Mouse (Mus musculus): ENCODE measurements around the gene Ganab.
A peak's percentile ranks its signal among the peaks of the same experiment; 100 is the strongest.
"Not testable (repeated sequence)": the region's sequence is repeated elsewhere in the genome, so short reads cannot be mapped to it uniquely, and the experiment has no call there.

Ganab gene

GRCm38 (mm10) chr19:8888511-8889385, 9.1 kb upstream of the Ganab start, which contains the start of the genes 1810009A15Rik and Gm49416:
TSS of gene 1810009A15Rik (plus strand) at chr19:8888853.
TSS of gene Gm49416 (plus strand) at chr19:8888926.
- DNase-seq (ENCODE audit: low read depth, low spot score): peak; percentile 94

DNA sequence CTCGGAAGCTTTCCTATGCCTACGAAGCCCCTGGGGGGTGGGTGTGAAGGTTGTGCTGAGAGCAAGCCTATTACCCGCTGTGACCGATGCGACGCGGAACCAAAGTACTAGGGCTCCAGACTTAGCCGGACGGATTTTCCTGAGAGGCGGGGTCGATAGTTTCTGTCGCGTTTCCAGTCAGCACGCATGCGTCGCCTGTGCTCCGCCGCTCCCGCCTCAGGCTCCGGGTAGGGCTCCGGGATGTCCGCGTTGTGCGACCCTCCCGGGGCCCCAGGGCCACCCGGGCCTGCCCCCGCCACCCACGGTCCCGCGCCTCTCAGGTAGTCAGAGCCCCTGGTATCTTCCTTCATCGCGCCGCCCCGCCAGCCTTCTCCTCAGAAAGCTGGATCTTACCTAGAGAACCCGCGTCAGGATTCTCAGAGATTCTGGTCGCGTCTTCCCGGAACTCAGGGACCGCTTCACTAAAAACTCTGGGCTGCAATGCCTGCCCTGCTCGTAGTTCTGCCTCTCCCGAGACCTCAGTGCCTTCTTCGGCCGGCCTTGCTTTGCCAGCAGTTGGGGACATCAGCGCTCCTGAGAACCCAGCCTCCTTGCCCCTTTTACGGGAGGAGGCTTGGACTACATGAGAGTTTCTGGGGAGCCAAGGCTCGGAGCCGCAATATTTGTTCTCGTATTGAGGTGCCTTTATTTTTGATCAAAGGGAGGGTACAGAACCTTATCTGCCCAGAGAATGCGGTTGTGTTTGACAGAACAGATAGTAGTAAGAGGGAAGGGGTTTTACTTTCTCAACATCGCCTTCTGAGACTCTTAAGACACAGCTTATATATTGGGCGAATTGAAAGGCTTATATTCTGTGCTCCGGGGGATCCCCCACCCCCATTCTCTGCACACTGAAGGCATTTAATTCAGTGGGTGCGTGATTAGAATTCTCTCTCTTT, 4.8 kb upstream of the Ganab start, which contains the start of gene Ints5:
Gene Ints5 (plus strand): TSS at position 177 of the 938 bp plus-strand sequence.
- peak; percentile 70 for DNase-seq (ENCODE audit: low read depth, low spot score)

DNA sequence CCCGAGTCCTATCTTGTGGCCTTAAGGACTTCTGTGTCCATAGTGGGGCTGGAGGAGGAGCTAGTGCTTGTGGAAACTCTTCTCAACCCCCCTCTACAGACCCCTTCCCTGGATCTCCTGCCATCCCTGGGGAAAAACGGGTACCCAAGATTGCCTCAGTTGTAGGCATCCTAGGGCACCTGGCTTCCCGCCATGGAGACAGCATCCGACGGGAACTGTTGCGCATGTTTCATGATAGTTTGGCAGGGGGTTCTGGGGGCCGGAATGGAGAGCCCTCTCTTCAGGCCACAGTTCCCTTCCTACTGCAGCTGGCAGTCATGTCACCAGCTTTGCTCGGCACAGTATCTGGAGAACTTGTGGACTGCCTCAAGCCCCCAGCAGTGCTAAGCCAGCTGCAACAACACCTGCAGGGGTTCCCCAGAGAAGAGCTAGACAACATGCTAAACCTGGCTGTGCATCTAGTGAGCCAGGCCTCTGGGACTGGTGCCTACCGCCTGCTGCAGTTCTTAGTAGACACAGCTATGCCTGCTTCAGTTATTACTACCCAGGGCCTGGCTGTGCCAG, 2.4 kb upstream of the Ganab start:
- DNase-seq (ENCODE audit: low read depth, low spot score): no peak

GRCm38 (mm10) chr19:8896231-8896630, 1.6 kb upstream of the Ganab start:
- not testable (repeated sequence) for DNase-seq (ENCODE audit: low read depth, low spot score)

DNA sequence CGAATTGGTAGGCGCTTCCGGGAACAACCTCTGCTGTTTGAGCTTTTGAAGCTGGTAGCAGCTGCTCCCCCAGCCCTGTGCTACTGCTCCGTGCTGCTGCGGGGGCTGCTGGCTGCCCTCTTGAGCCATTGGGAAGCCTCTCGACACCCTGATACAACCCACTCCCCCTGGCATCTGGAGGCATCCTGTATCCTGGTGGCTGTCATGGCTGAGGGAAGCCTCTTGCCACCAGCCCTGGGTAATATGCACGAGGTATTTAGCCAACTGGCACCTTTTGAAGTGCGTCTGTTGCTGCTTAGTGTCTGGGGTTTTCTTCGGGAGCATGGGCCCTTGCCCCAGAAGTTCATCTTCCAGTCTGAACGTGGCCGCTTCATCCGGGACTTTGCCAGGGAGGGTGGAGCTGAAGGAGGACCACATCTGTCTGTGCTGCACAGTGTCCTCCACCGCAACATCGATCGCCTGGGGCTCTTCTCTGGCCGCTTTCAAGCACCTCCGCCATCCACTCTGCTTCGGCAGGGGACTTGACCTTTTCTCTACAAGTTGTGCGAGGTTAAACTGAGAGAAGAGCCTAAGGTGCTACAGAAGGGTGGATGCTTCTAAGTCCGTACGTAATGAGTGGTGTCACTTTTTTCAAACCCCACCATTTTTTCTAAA, 533 bp upstream of the Ganab start:
- DNase-seq (ENCODE audit: low read depth, low spot score): not testable (repeated sequence)

DNA sequence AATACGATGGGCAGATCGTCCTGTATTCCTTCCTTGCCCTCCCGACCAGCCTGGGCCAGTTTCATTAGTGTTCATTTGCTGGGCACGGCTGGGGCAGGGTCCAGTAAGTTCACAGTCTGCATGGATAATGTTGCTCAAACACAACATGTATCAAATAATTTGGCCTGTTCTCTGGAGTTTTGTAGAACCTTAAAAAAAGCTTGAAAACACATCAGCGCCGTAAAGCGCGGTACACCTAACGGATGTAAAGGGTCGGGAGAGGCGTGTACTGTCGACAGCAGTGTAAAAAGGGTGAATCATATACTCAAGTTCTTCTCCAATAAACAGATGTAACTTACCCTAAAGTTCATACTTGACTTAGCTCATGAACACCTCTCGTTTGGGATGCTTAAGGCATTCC, 705 bp downstream of the Ganab start:
- DNase-seq (ENCODE audit: low read depth, low spot score): no peak

- no peak for DNase-seq (ENCODE audit: low read depth, low spot score)
Observed at GRCm38 (mm10) chr19:8899079-8899478, 1.2 kb downstream of the Ganab start.

DNA sequence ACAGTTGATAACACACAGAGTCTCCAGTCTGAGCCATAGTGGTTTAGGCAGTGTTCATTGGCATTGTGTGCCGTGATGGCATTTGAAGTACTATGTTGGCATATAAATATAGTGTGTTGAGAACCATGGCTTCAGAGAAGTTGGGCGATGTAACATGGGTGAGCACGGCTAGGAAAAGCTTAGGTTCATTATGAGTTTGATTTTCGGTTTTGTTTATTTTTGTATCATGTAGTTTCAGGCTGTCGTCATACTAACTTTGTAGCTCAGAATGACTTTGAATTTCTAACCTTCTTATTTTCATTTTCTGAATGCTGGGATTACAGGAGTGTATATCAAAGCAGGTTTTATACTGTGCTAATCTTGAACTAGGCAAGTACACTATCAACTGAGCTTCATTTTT, 5.5 kb downstream of the Ganab start:
- no peak for DNase-seq (ENCODE audit: low read depth, low spot score)

GRCm38 (mm10) chr19:8908531-8908930, 10.7 kb downstream of the Ganab start:
- DNase-seq (ENCODE audit: low read depth, low spot score): no peak

DNA sequence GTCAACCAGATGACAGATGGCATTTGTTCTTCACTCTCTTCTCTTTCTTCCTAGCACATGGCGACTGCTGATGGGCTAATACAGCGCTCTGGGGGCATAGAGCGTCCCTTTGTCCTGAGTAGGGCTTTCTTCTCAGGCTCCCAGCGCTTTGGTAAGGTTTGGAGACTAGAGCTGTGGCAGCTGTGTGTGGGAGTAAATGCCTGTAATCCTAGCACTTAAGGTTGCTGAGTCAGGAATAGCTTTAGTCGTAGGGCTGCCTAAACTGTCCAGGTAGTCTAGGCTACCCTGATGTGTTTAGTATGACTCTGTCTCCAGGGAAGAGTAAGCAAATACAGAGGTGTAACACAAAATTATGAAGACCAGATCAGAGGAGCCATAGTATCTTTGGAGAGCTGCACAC, 13.9 kb downstream of the Ganab start:
- no peak for DNase-seq (ENCODE audit: low read depth, low spot score)

DNA sequence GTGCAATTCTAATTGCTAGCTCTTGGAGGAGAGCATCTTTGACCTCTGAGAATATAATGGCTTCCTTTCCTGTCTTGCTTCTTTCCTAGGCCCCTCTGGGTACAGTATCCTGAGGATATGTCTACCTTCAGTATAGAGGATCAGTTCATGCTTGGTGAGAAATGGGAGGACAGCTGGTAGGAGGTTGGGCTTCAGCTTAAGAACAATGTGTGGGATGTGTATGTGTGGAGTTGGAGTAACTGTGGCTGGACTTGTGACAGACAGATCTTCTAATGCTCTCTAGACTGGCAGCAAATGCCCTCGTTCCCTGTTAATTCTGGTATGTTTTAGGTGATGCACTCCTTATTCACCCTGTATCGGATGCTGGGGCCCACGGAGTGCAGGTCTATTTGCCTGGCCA, 16.3 kb downstream of the Ganab start:
- DNase-seq (ENCODE audit: low read depth, low spot score): no peak

DNA sequence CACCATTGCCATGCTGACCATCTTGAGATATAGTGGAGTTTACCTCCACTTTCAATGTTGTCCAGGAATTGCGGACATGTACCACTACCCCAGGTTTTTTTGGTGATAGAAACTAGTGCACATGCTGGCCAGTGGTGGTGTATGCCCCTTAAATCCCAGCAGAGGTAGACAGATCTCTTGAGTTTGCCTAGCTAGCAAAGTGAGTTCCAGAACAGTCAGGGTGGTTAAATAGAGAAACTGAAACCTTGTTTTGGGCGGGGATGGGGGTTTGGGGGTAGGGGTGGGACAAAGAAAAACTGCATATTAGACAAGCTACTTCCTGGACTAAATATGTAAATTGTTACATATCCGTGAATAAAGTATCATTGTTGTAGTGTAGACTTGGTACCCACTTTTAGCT, 21.1 kb downstream of the Ganab start:
- no peak for DNase-seq (ENCODE audit: low read depth, low spot score)

- no peak for DNase-seq (ENCODE audit: low read depth, low spot score)
Observed at GRCm38 (mm10) chr19:8919684-8920072, 21.8 kb downstream of the Ganab start.

DNA sequence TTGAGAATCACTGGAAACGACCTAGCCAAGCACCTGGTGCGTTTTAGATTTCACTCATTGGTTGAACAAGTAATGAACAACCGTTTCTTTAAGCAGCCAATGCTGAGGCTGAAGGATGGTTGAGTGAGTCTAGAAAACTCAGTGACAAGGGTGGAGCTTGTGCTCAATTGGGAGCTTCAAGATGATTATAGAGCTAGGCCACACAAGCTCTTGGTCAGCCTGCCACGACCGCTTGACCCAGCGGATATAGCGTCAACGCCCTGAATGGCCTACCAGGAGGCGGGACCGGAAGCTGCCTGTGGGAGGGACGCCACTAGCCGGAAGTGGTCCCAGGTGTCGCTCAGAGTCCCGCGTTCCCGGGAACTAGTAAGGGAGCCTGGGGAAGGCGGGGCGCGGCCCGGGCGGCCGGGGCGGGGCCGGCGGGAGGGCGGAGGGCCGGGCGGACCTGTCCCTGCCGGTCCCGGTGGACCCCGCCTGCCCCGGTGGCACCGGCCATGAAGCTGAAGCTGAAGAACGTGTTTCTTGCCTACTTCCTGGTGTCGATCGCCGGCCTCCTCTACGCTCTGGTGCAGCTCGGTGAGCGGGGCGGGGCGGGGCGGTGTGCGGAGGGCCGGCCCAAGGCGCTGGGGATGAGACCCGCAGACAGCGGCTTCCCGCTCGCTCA, 22.3 kb downstream of the Ganab start, which contains the start of gene B3gat3:
Gene B3gat3 (plus strand): TSS at position 302 of the 664 bp plus-strand sequence.
- peak; percentile 95 for DNase-seq (ENCODE audit: low read depth, low spot score)

- peak; percentile 54 for DNase-seq (ENCODE audit: low read depth, low spot score)
Observed at GRCm38 (mm10) chr19:8920836-8921291, 23.0 kb downstream of the Ganab start.

GRCm38 (mm10) chr19:8921741-8922140, 23.9 kb downstream of the Ganab start:
- DNase-seq (ENCODE audit: low read depth, low spot score): no peak

DNA sequence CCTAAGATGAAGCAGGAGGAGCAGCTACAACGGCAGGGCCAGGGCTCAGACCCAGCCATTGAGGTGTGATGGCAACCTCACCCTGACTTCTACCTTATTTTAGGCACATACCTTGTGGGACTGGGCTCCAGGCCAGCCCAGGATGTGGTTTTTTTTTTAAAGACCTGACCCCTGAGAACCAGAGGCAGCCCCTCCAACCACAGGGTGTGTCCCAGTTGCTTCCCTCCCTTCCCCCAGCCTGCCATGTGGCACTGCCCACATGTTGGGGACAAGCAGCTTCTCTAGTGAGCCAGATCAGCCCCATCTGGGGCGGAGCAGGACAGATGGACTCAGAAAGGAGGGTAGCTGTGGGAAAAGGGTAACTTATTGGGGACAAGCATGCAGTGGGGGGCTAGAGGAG, 28.9 kb downstream of the Ganab start:
- no peak for DNase-seq (ENCODE audit: low read depth, low spot score)

GRCm38 (mm10) chr19:8927891-8928525, 30.1 kb downstream of the Ganab start:
- no peak for DNase-seq (ENCODE audit: low read depth, low spot score)

- DNase-seq (ENCODE audit: low read depth, low spot score): no peak
Observed at GRCm38 (mm10) chr19:8928689-8929223, 30.9 kb downstream of the Ganab start.
